Mouse (Mus musculus): ENCODE measurements around the gene Krtap16-1. TPM values are rescaled to one million over a fixed set of nuclear protein-coding genes. Genes with fewer than 3 reads are reported as not detected.

Gene Krtap16-1
- polyA plus RNA-seq, 1 experiment from 2014 or later = 0.15 TPM

DNA sequence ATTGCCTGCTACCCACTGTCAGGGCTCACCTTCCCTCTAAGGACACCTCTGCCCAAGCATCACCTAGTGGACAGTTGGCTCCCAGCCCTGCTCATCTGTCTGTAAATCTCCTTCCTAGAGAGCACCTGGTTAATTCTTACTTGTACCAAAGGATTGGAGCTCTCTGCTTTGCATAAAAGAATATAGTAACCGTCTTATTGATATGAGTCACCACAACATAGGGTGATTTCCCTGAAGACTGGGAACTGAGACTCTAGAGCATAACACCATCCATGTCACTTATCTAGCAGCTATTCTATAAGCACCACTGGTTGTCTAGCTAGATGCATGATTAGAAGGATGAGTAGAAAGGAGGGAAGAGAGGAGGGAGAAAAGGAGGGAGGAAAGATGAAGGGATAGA lies 3.0 kb downstream of the Krtap16-1 start:
- WGBS = 85% methylated on average over 1 of the region's 1 CpGs
- H3K4me2 ChIP-seq (ENCODE audit: low read length) = no peak overlapping the region
- H3K9ac ChIP-seq (ENCODE audit: low read depth, low read length) = no peak overlapping the region
- no peak for ATAC-seq
- no peaks in the 10 kb centered on the region for H3K36me3 ChIP-seq (ENCODE audit: control insufficient read depth, insufficient read depth, low read length)
- H3K4me3 ChIP-seq (ENCODE audit: low read length) = no peak overlapping the region
- H3K27ac ChIP-seq (ENCODE audit: low read depth, low read length) = no peak overlapping the region
- peaks cover 6% of the 10 kb centered on the region; the same call in 1 of the 2 replicates for H3K4me1 ChIP-seq (ENCODE audit: control insufficient read depth, insufficient read depth, low read depth, low read length)
- H3K27me3 ChIP-seq (replicated peaks; ENCODE audit: control insufficient read depth, insufficient read depth, low read length) = 0 out of 2 replicates have a peak, but pooled peaks cover 2% of the 10 kb centered on the region
- no peaks in the 10 kb centered on the region for H3K9me3 ChIP-seq (ENCODE audit: control insufficient read depth, low read length)

DNA sequence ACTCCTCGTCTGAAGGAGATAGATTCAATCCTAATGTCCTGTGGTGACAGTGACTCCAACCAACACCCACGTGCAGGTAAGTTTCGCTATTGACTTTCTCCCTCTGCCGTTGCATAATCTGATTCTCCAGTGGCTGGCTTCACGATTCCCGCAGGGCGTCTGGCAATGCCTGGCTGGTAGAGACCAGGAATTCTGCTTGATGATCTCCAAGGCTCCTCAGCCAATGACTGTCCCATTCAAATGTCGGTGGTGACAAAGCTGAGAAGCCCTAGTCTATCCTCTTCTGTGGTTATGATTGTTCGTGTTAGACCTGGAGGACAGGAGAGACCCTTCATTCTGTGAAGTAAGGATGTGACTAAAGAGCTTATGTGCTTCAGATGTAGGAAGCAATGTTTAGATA lies 3.7 kb downstream of the Krtap16-1 start:
- Histone ChIP-seq H3K27ac (ENCODE audit: low read depth, low read length) (no peak overlapping the region), H3K36me3 (ENCODE audit: control insufficient read depth, insufficient read depth, low read length) (no peaks in the 10 kb centered on the region), H3K4me2 (ENCODE audit: low read length) (no peak overlapping the region), H3K4me3 (ENCODE audit: low read length) (no peak overlapping the region), H3K9ac (ENCODE audit: low read depth, low read length) (no peak overlapping the region), H3K4me1 (ENCODE audit: control insufficient read depth, insufficient read depth, low read depth, low read length) (peaks cover 6% of the 10 kb centered on the region; the same call in 1 of the 2 replicates), H3K9me3 (ENCODE audit: control insufficient read depth, low read length) (no peaks in the 10 kb centered on the region), H3K27me3 (replicated peaks; ENCODE audit: control insufficient read depth, insufficient read depth, low read length) (0 out of 2 replicates have a peak, but pooled peaks cover 2% of the 10 kb centered on the region)
- WGBS = 92% methylated on average over 9 of the region's 9 CpGs
- ATAC-seq = no peak

GRCm38 (mm10) chr11:99978953-99979352 lies 7.4 kb downstream of the Krtap16-1 start, which contains the start of gene Krtap29-1:
Gene Krtap29-1 (minus strand): TSS chr11:99979053.
- no peaks in the 10 kb centered on the region for H3K36me3 ChIP-seq (ENCODE audit: control insufficient read depth, insufficient read depth, low read length)
- H3K27me3 ChIP-seq (replicated peaks; ENCODE audit: control insufficient read depth, insufficient read depth, low read length) = 0 out of 2 replicates have a peak, but pooled peaks cover 2% of the 10 kb centered on the region
- no peaks in the 10 kb centered on the region for H3K4me1 ChIP-seq (ENCODE audit: control insufficient read depth, insufficient read depth, low read depth, low read length)
- H3K4me2 ChIP-seq (ENCODE audit: low read length) = no peak within 1 kb of the TSS
- no peaks in the 10 kb centered on the region for H3K9me3 ChIP-seq (ENCODE audit: control insufficient read depth, low read length)
- no peak for ATAC-seq
- no peak within 1 kb of the TSS for H3K9ac ChIP-seq (ENCODE audit: low read depth, low read length)
- 69% methylated on average over 5 of the region's 5 CpGs for WGBS
- H3K27ac ChIP-seq (ENCODE audit: low read depth, low read length) = no peak within 1 kb of the TSS
- H3K4me3 ChIP-seq (ENCODE audit: low read length) = no peak within 1 kb of the TSS

GRCm38 (mm10) chr11:99965961-99966360 lies 20.4 kb downstream of the Krtap16-1 start:
- H3K27ac ChIP-seq (ENCODE audit: low read depth, low read length) = no peak overlapping the region
- no peak overlapping the region for H3K4me2 ChIP-seq (ENCODE audit: low read length)
- H3K4me1 ChIP-seq (ENCODE audit: control insufficient read depth, insufficient read depth, low read depth, low read length) = no peaks in the 10 kb centered on the region
- H3K36me3 ChIP-seq (ENCODE audit: control insufficient read depth, insufficient read depth, low read length) = no peaks in the 10 kb centered on the region
- H3K9ac ChIP-seq (ENCODE audit: low read depth, low read length) = no peak overlapping the region
- 84% methylated on average over 2 of the region's 2 CpGs for WGBS
- ATAC-seq = no peak
- no peaks in the 10 kb centered on the region for H3K27me3 ChIP-seq (replicated peaks; ENCODE audit: control insufficient read depth, insufficient read depth, low read length)
- no peak overlapping the region for H3K4me3 ChIP-seq (ENCODE audit: low read length)
- H3K9me3 ChIP-seq (ENCODE audit: control insufficient read depth, low read length) = no peaks in the 10 kb centered on the region

GRCm38 (mm10) chr11:99964213-99964612 lies 22.2 kb downstream of the Krtap16-1 start:
- Histone ChIP-seq H3K27me3 (replicated peaks; ENCODE audit: control insufficient read depth, insufficient read depth, low read length) (no peaks in the 10 kb centered on the region), H3K4me3 (ENCODE audit: low read length) (no peak overlapping the region)

GRCm38 (mm10) chr11:99948175-99948574 lies 38.2 kb downstream of the Krtap16-1 start, which contains the start of gene Krtap9-5:
Gene Krtap9-5 (plus strand): TSS chr11:99948475.
- Histone ChIP-seq H3K9me3 (ENCODE audit: control insufficient read depth, low read length) (no peaks in the 10 kb centered on the region), H3K4me1 (ENCODE audit: control insufficient read depth, insufficient read depth, low read depth, low read length) (no peaks in the 10 kb centered on the region), H3K27ac (ENCODE audit: low read depth, low read length) (no peak within 1 kb of the TSS), H3K4me2 (ENCODE audit: low read length) (no peak within 1 kb of the TSS), H3K9ac (ENCODE audit: low read depth, low read length) (no peak within 1 kb of the TSS), H3K27me3 (replicated peaks; ENCODE audit: control insufficient read depth, insufficient read depth, low read length) (no peaks in the 10 kb centered on the region), H3K36me3 (ENCODE audit: control insufficient read depth, insufficient read depth, low read length) (no peaks in the 10 kb centered on the region), H3K4me3 (ENCODE audit: low read length) (no peak within 1 kb of the TSS)
- WGBS = 96% methylated on average over 2 of the region's 2 CpGs
- no peak for ATAC-seq

More at GRCm38 (mm10) chr11:99964213-99964612, 22.2 kb downstream of the Krtap16-1 start:
- no peak overlapping the region for H3K9ac ChIP-seq (ENCODE audit: low read depth, low read length)
- H3K4me2 ChIP-seq (ENCODE audit: low read length) = no peak overlapping the region
- H3K36me3 ChIP-seq (ENCODE audit: control insufficient read depth, insufficient read depth, low read length) = no peaks in the 10 kb centered on the region
- no peak for ATAC-seq
- H3K4me1 ChIP-seq (ENCODE audit: control insufficient read depth, insufficient read depth, low read depth, low read length) = no peaks in the 10 kb centered on the region
- 53% methylated on average over 6 of the region's 6 CpGs for WGBS
- no peaks in the 10 kb centered on the region for H3K9me3 ChIP-seq (ENCODE audit: control insufficient read depth, low read length)
- H3K27ac ChIP-seq (ENCODE audit: low read depth, low read length) = no peak overlapping the region

- no peaks in the 10 kb centered on the region for H3K9me3 ChIP-seq (ENCODE audit: control insufficient read depth, low read length)
- no peak overlapping the region for H3K4me3 ChIP-seq (ENCODE audit: low read length)
- no peak overlapping the region for H3K4me2 ChIP-seq (ENCODE audit: low read length)
- 88% methylated on average over 9 of the region's 9 CpGs for WGBS
- ATAC-seq = no peak
- H3K4me1 ChIP-seq (ENCODE audit: control insufficient read depth, insufficient read depth, low read depth, low read length) = no peaks in the 10 kb centered on the region
- H3K9ac ChIP-seq (ENCODE audit: low read depth, low read length) = no peak overlapping the region
- no peaks in the 10 kb centered on the region for H3K27me3 ChIP-seq (replicated peaks; ENCODE audit: control insufficient read depth, insufficient read depth, low read length)
- H3K27ac ChIP-seq (ENCODE audit: low read depth, low read length) = no peak overlapping the region
- no peaks in the 10 kb centered on the region for H3K36me3 ChIP-seq (ENCODE audit: control insufficient read depth, insufficient read depth, low read length)
Measured at GRCm38 (mm10) chr11:99937751-99938264, 48.6 kb downstream of the Krtap16-1 start.

DNA sequence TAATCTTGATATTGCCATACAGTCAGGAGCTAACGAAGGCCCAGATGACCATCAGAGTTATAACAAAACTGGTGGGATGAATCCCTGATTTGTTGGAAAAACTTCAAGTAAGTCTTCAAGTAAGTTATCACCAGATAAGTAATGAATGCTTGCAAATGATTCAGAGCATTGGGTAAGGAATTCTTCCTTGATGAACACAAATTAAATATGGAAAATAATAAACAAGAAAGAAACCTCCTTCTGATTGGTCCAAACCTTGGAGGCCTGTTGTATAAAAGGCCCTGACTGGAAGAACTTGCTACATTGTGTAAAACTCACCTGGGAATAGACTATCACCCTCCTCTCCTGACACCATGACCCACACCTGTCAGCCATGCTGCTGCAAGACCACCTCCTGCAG lies 50.4 kb downstream of the Krtap16-1 start, which contains the start of gene Krtap31-2:
Krtap31-2 (plus strand) TSS at position 301 of the 400 bp plus-strand sequence.
- Histone ChIP-seq H3K27ac (ENCODE audit: low read depth, low read length) (no peak within 1 kb of the TSS), H3K9ac (ENCODE audit: low read depth, low read length) (no peak within 1 kb of the TSS), H3K4me2 (ENCODE audit: low read length) (no peak within 1 kb of the TSS), H3K27me3 (replicated peaks; ENCODE audit: control insufficient read depth, insufficient read depth, low read length) (no peaks in the 10 kb centered on the region), H3K36me3 (ENCODE audit: control insufficient read depth, insufficient read depth, low read length) (no peaks in the 10 kb centered on the region), H3K4me1 (ENCODE audit: control insufficient read depth, insufficient read depth, low read depth, low read length) (no peaks in the 10 kb centered on the region), H3K9me3 (ENCODE audit: control insufficient read depth, low read length) (no peaks in the 10 kb centered on the region), H3K4me3 (ENCODE audit: low read length) (no peak within 1 kb of the TSS)
- no peak for ATAC-seq
- 95% methylated on average over 1 of the region's 1 CpGs for WGBS

Data from hindbrain, embryonic 16.5 days (tissue).